Mouse (Mus musculus): ENCODE measurements at regions not wholly inside any gene's neighbourhood (a gene's known extent, or its start where the extent isn't known, plus 50 kb on each side); places are given as distances from the start of the nearest gene placed in this dataset.

DNA sequence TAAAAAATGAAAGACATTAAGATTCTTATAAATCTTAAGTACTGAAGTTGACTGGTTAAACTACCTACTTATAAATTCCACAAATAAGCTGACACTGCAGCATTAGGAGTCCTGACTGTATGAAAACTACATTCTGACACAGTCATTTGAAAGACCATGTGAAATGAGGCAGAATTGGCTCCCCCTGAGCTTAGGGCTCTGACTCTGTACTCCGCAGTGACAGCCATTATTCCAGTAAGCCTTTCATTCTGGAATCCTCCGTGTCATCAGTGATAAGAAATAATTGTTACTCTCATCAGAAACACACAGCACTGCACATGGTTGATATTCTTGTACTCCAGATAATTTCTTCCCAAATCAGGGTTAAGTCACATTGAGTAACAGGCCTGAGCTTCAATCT is 610.3 kb upstream of the Cox7c start:
- Histone ChIP-seq H3K9me3 (no peaks in the 10 kb centered on the region), H3K36me3 (replicated peaks) (no peaks in the 10 kb centered on the region), H3K9ac (no peak overlapping the region), H3K4me2 (no peak overlapping the region), H3K4me1 (no peaks in the 10 kb centered on the region), H3K27me3 (replicated peaks) (no peaks in the 10 kb centered on the region), H3K27ac (no peak overlapping the region), H3K4me3 (no peak overlapping the region)
- WGBS = 45% methylated on average over 2 of the region's 2 CpGs
- ATAC-seq (replicated peaks) = peak; percentile 78; the same call in 1 of the 2 replicates

DNA sequence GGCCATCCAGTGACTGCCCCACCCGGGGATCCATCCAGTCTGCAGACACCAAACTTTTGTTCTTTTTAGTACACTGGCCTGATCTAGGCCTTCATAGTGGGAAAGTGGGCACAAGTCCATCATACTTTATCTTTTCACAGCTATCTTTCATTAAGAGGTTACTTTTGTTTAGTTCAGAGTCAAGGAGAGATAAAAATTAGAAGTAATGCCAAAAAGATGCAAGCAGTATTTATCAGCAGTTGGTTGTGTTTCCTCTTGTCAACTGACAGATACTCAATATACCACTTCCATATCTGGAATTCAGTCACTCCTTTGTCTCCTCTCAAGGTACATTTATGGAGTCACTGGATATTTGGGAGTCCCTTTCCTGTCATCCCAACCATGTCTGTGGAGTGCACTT is 575.1 kb upstream of the Cox7c start:
- Histone ChIP-seq H3K4me3 (no peak overlapping the region), H3K27ac (no peak overlapping the region), H3K4me1 (no peaks in the 10 kb centered on the region), H3K9me3 (no peaks in the 10 kb centered on the region), H3K27me3 (replicated peaks) (no peaks in the 10 kb centered on the region), H3K36me3 (replicated peaks) (no peaks in the 10 kb centered on the region), H3K4me2 (no peak overlapping the region), H3K9ac (no peak overlapping the region)
- no peak for ATAC-seq (replicated peaks)
- WGBS = 97% methylated on average over 1 of the region's 1 CpGs

DNA sequence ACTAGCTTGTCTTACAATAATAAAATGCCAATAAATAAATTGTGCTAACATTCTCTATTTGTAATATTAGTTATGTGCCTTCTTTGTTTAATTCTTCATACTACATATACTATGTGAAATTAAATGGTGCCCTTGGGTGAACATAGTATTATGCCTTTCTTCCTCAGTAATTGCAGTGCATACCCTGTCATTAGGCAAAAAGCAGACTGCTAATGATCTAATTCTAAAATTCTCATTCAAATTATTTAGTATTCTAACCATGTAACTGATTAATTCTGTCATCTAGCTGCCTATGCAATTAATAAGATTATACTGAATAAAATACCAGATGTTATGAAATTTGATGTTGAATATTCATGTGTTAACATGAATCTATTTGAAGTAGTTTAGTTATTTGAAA is 555.3 kb upstream of the Cox7c start:
- peak; percentile 84 for ATAC-seq (replicated peaks)
- no peak overlapping the region for H3K4me2 ChIP-seq
- no peaks in the 10 kb centered on the region for H3K4me1 ChIP-seq
- H3K36me3 ChIP-seq (replicated peaks) = no peaks in the 10 kb centered on the region
- no peaks in the 10 kb centered on the region for H3K27me3 ChIP-seq (replicated peaks)
- no peak overlapping the region for H3K4me3 ChIP-seq
- H3K27ac ChIP-seq = no peak overlapping the region
- H3K9me3 ChIP-seq = no peaks in the 10 kb centered on the region
- no peak overlapping the region for H3K9ac ChIP-seq

DNA sequence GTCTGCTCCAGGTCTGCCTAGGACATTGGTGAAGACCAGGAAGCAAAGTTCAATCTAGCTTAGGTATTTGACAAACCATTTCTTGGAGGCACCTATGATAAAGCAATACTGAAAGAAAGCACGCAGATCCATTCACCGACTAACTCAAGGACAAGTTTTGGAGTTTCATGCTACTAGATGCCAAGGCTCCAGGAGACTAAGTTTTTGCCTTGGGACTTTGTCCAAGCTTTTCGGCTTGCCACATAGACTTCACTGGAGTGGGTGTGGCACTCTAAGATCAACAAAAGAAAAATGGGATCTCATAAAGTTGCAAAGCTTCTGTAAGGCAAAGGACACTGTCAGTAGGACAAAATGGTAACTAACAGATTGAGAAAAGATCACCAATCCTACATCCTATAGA is 548.4 kb upstream of the Cox7c start:
- no peak overlapping the region for H3K27ac ChIP-seq
- no peaks in the 10 kb centered on the region for H3K27me3 ChIP-seq (replicated peaks)
- H3K9ac ChIP-seq = no peak overlapping the region
- H3K4me2 ChIP-seq = no peak overlapping the region
- 93% methylated on average over 3 of the region's 3 CpGs for WGBS
- H3K9me3 ChIP-seq = no peaks in the 10 kb centered on the region
- H3K36me3 ChIP-seq (replicated peaks) = no peaks in the 10 kb centered on the region
- H3K4me3 ChIP-seq = no peak overlapping the region
- ATAC-seq (replicated peaks) = no peak
- H3K4me1 ChIP-seq = no peaks in the 10 kb centered on the region

DNA sequence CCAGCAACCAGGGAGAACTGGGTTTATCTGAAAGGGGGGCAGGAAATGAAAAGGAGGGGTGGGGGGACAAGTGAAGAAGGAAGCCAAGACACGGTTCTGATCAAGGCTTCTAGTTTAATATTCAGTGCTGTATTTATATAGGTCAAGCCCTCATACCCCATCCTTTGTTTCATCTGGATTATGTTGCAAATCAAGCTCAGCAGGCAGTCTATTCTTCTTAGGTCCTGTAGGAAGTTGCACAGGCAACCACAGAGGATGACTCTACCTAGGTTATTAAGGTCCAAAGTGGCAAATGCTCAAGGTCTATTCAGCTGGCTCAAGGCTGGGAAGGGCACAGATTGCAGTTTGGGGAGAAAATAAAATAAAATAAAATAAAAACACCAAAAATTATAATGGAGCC is 525.2 kb upstream of the Cox7c start:
- Histone ChIP-seq H3K9ac (no peak overlapping the region), H3K9me3 (no peaks in the 10 kb centered on the region), H3K36me3 (replicated peaks) (no peaks in the 10 kb centered on the region), H3K4me3 (no peak overlapping the region), H3K27ac (no peak overlapping the region), H3K4me2 (no peak overlapping the region), H3K4me1 (no peaks in the 10 kb centered on the region), H3K27me3 (replicated peaks) (no peaks in the 10 kb centered on the region)
- 3% methylated on average over 1 of the region's 1 CpGs for WGBS
- no peak for ATAC-seq (replicated peaks)

DNA sequence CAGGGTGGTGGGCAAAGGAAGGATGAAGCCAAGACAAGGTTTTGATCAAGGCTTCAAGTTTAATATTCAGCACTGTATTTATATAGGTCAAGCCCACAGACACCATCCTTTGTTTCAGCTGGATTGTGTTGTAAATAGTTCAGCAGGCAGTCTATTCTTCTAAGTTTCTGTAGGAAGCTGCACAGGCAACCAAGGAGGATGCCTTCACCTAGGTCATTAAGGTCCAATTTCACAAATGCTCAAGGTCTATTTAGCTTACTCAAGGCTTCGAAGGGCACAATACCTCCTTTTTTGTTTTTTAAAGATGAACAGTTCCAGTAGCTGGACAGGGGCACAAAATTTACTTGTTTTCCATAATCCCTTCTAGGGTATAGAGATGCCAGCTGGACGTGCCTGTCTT is 508.9 kb upstream of the Cox7c start:
- Histone ChIP-seq H3K4me2 (no peak overlapping the region), H3K27me3 (replicated peaks) (no peaks in the 10 kb centered on the region), H3K4me1 (no peaks in the 10 kb centered on the region), H3K9me3 (no peaks in the 10 kb centered on the region), H3K27ac (no peak overlapping the region), H3K9ac (no peak overlapping the region), H3K36me3 (replicated peaks) (no peaks in the 10 kb centered on the region), H3K4me3 (no peak overlapping the region)
- WGBS = 77% methylated on average over 2 of the region's 2 CpGs
- no peak for ATAC-seq (replicated peaks)

Measured in midbrain, embryonic 15.5 days (tissue).